Mouse (Mus musculus): ENCODE measurements around the gene Nrg3. TPM values are rescaled to one million over a fixed set of nuclear protein-coding genes. Genes with fewer than 3 reads are reported as not detected.

Nrg3 gene
- polyA plus RNA-seq, 1 experiment from 2014 or later, result 5.5 TPM

DNA sequence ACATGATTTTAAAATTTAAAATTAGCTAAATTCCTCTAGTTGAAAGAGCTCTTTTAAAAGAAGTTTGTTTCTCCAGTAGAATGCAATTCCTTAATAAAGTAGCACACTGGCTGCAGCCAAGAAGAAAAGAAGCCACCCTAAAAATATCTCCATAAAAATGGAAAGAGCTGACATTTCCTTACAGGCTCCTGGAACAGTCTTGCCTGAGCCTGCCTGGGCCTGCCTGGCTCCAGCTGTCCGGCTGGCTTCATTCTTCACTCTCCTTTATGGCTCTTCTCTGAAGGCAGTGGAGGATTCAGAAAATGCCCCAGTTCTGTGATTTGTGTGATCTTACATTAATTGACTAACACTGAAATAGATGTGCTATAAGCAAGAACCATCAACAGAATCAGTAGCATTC lies 433.8 kb downstream of the Nrg3 start:
- 74% methylated on average over 1 of the region's 1 CpGs for WGBS
- Histone ChIP-seq H3K27ac (no peak overlapping the region), H3K27me3 (replicated peaks) (no peaks in the 10 kb centered on the region), H3K4me1 (no peaks in the 10 kb centered on the region), H3K9ac (no peak overlapping the region), H3K4me2 (replicated peaks) (no peak overlapping the region), H3K36me3 (no peaks in the 10 kb centered on the region), H3K4me3 (no peak overlapping the region), H3K9me3 (no peaks in the 10 kb centered on the region)
- ATAC-seq (ENCODE audit: low FRiP score, low read depth), result no peak

- ATAC-seq (ENCODE audit: low FRiP score, low read depth), result no peak
- WGBS, result 92% methylated on average over 3 of the region's 3 CpGs
Observed at GRCm38 (mm10) chr14:39034482-39034881, 438.4 kb downstream of the Nrg3 start.

DNA sequence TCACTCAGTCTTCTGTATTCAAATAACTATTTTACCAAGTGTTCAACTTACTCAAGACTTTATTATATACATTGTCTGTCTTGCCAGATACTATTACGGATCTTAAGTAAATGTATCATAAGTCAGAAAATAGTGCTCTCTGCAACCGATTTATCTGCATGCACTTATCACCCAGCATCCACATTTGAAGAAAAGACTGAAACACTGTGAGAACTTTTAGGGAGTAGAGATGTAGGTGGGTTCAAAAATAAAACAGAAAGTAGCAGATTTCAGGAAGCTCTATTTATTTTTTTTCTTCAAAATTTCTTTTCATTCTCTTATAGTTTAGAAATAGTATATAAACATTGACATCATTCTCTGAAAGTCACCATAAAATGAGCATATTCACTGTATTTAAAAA lies 449.8 kb downstream of the Nrg3 start:
- H3K4me1 ChIP-seq, result no peaks in the 10 kb centered on the region
- H3K27me3 ChIP-seq (replicated peaks), result no peaks in the 10 kb centered on the region
- H3K4me3 ChIP-seq, result no peak overlapping the region
- 93% methylated on average over 2 of the region's 2 CpGs for WGBS
- no peak overlapping the region for H3K4me2 ChIP-seq (replicated peaks)
- no peak overlapping the region for H3K27ac ChIP-seq
- no peaks in the 10 kb centered on the region for H3K9me3 ChIP-seq
- no peak overlapping the region for H3K9ac ChIP-seq
- H3K36me3 ChIP-seq, result no peaks in the 10 kb centered on the region
- ATAC-seq (ENCODE audit: low FRiP score, low read depth), result no peak

More at GRCm38 (mm10) chr14:39034482-39034881, 438.4 kb downstream of the Nrg3 start:
- Histone ChIP-seq H3K9ac (no peak overlapping the region), H3K4me1 (no peaks in the 10 kb centered on the region), H3K27me3 (replicated peaks) (no peaks in the 10 kb centered on the region), H3K4me3 (no peak overlapping the region), H3K4me2 (replicated peaks) (no peak overlapping the region), H3K27ac (no peak overlapping the region), H3K9me3 (no peaks in the 10 kb centered on the region), H3K36me3 (no peaks in the 10 kb centered on the region)

GRCm38 (mm10) chr14:39014126-39014525 lies 458.8 kb downstream of the Nrg3 start:
- H3K4me2 ChIP-seq (replicated peaks), result no peak overlapping the region
- H3K9me3 ChIP-seq, result no peaks in the 10 kb centered on the region
- no peak overlapping the region for H3K9ac ChIP-seq
- ATAC-seq (ENCODE audit: low FRiP score, low read depth), result no peak
- no peaks in the 10 kb centered on the region for H3K27me3 ChIP-seq (replicated peaks)
- H3K27ac ChIP-seq, result no peak overlapping the region
- no peak overlapping the region for H3K4me3 ChIP-seq
- no peaks in the 10 kb centered on the region for H3K36me3 ChIP-seq
- no peaks in the 10 kb centered on the region for H3K4me1 ChIP-seq

DNA sequence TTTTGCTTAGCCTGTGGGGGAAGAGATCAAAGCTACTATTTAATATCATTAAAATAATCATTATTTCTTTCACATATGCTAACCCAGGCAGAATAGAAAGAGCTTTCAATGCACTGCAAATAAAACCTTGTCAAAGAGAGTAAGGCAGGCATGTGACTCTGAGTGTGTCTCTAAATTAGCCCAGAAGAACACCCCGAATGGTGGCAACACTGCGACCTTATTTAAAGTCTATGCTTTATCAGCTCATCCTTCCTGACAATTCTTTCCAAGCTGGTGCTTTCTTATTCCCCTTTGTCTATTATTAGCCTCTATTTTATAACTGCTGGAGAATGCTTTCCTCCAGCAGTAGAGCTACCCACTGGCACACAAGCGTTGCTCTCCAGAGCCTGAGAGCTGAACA lies 475.0 kb downstream of the Nrg3 start:
- Histone ChIP-seq H3K36me3 (no peaks in the 10 kb centered on the region), H3K27ac (no peak overlapping the region), H3K4me2 (replicated peaks) (no peak overlapping the region), H3K9me3 (no peaks in the 10 kb centered on the region), H3K9ac (no peak overlapping the region), H3K27me3 (replicated peaks) (no peaks in the 10 kb centered on the region), H3K4me3 (no peak overlapping the region), H3K4me1 (no peaks in the 10 kb centered on the region)
- WGBS, result 71% methylated on average over 3 of the region's 3 CpGs
- no peak for ATAC-seq (ENCODE audit: low FRiP score, low read depth)

- 89% methylated on average over 1 of the region's 1 CpGs for WGBS
- Histone ChIP-seq H3K9ac (no peak overlapping the region), H3K9me3 (no peaks in the 10 kb centered on the region), H3K4me3 (no peak overlapping the region), H3K36me3 (no peaks in the 10 kb centered on the region), H3K4me1 (no peaks in the 10 kb centered on the region), H3K27me3 (replicated peaks) (no peaks in the 10 kb centered on the region), H3K4me2 (replicated peaks) (no peak overlapping the region), H3K27ac (no peak overlapping the region)
- no peak for ATAC-seq (ENCODE audit: low FRiP score, low read depth)
Observed at GRCm38 (mm10) chr14:38992574-38992866, 480.4 kb downstream of the Nrg3 start.

- Histone ChIP-seq H3K27me3 (replicated peaks) (no peaks in the 10 kb centered on the region), H3K27ac (no peak overlapping the region), H3K4me3 (no peak overlapping the region), H3K4me2 (replicated peaks) (no peak overlapping the region), H3K4me1 (no peaks in the 10 kb centered on the region), H3K9me3 (no peaks in the 10 kb centered on the region), H3K36me3 (no peaks in the 10 kb centered on the region), H3K9ac (no peak overlapping the region)
- no peak for ATAC-seq (ENCODE audit: low FRiP score, low read depth)
- WGBS, result 80% methylated on average over 7 of the region's 7 CpGs
Observed at GRCm38 (mm10) chr14:38991847-38992573, 480.9 kb downstream of the Nrg3 start.

GRCm38 (mm10) chr14:38959367-38959766 lies 513.5 kb downstream of the Nrg3 start:
- Histone ChIP-seq H3K9me3 (no peaks in the 10 kb centered on the region), H3K4me3 (no peak overlapping the region), H3K27me3 (replicated peaks) (no peaks in the 10 kb centered on the region), H3K27ac (no peak overlapping the region), H3K36me3 (no peaks in the 10 kb centered on the region), H3K4me1 (no peaks in the 10 kb centered on the region), H3K9ac (no peak overlapping the region), H3K4me2 (replicated peaks) (no peak overlapping the region)
- 73% methylated on average over 7 of the region's 7 CpGs for WGBS
- ATAC-seq (ENCODE audit: low FRiP score, low read depth), result no peak

GRCm38 (mm10) chr14:38937481-38937880 lies 535.4 kb downstream of the Nrg3 start:
- H3K4me1 ChIP-seq, result no peaks in the 10 kb centered on the region
- no peaks in the 10 kb centered on the region for H3K36me3 ChIP-seq
- no peak overlapping the region for H3K4me3 ChIP-seq
- no peak for ATAC-seq (ENCODE audit: low FRiP score, low read depth)
- H3K27me3 ChIP-seq (replicated peaks), result no peaks in the 10 kb centered on the region
- 83% methylated on average over 1 of the region's 1 CpGs for WGBS
- H3K27ac ChIP-seq, result no peak overlapping the region
- H3K9me3 ChIP-seq, result no peaks in the 10 kb centered on the region
- H3K4me2 ChIP-seq (replicated peaks), result no peak overlapping the region
- no peak overlapping the region for H3K9ac ChIP-seq

GRCm38 (mm10) chr14:38936483-38937054 lies 536.3 kb downstream of the Nrg3 start:
- H3K27ac ChIP-seq, result no peak overlapping the region
- ATAC-seq (ENCODE audit: low FRiP score, low read depth), result peak; percentile 9; the same call in 1 of the 2 replicates
- no peaks in the 10 kb centered on the region for H3K36me3 ChIP-seq
- no peak overlapping the region for H3K9ac ChIP-seq
- H3K4me3 ChIP-seq, result no peak overlapping the region
- H3K9me3 ChIP-seq, result no peaks in the 10 kb centered on the region
- WGBS, result 39% methylated on average over 2 of the region's 2 CpGs
- H3K4me1 ChIP-seq, result no peaks in the 10 kb centered on the region
- H3K4me2 ChIP-seq (replicated peaks), result no peak overlapping the region
- H3K27me3 ChIP-seq (replicated peaks), result no peaks in the 10 kb centered on the region

- H3K9ac ChIP-seq, result no peak overlapping the region
- H3K4me3 ChIP-seq, result no peak overlapping the region
- H3K4me2 ChIP-seq (replicated peaks), result no peak overlapping the region
- H3K4me1 ChIP-seq, result no peaks in the 10 kb centered on the region
- no peaks in the 10 kb centered on the region for H3K27me3 ChIP-seq (replicated peaks)
- H3K27ac ChIP-seq, result no peak overlapping the region
- H3K36me3 ChIP-seq, result no peaks in the 10 kb centered on the region
- WGBS, result 78% methylated on average over 1 of the region's 1 CpGs
- ATAC-seq (ENCODE audit: low FRiP score, low read depth), result no peak
- no peaks in the 10 kb centered on the region for H3K9me3 ChIP-seq
Observed at GRCm38 (mm10) chr14:38923652-38924051, 549.2 kb downstream of the Nrg3 start.

- Histone ChIP-seq H3K9me3 (no peaks in the 10 kb centered on the region), H3K36me3 (no peaks in the 10 kb centered on the region), H3K27ac (no peak overlapping the region), H3K4me2 (replicated peaks) (no peak overlapping the region), H3K9ac (no peak overlapping the region), H3K27me3 (replicated peaks) (no peaks in the 10 kb centered on the region), H3K4me3 (no peak overlapping the region), H3K4me1 (no peaks in the 10 kb centered on the region)
- ATAC-seq (ENCODE audit: low FRiP score, low read depth), result no peak
- WGBS, result 85% methylated on average over 2 of the region's 2 CpGs
Observed at GRCm38 (mm10) chr14:38920800-38921199, 552.1 kb downstream of the Nrg3 start.

GRCm38 (mm10) chr14:38870591-38870990 lies 602.3 kb downstream of the Nrg3 start:
- Histone ChIP-seq H3K36me3 (no peaks in the 10 kb centered on the region), H3K4me2 (replicated peaks) (no peak overlapping the region), H3K4me1 (no peaks in the 10 kb centered on the region), H3K4me3 (no peak overlapping the region), H3K27ac (no peak overlapping the region), H3K27me3 (replicated peaks) (no peaks in the 10 kb centered on the region), H3K9me3 (no peaks in the 10 kb centered on the region), H3K9ac (no peak overlapping the region)
- ATAC-seq (ENCODE audit: low FRiP score, low read depth), result no peak
- 62% methylated on average over 2 of the region's 2 CpGs for WGBS

Measured in neural tube, embryonic 12.5 days (tissue).